Mouse (Mus musculus): ENCODE results near the gene Man2b1. TPM values are rescaled to one million over a fixed set of nuclear protein-coding genes. Genes with fewer than 3 reads are reported as not detected.

The Man2b1 gene
- polyA plus RNA-seq, 1 experiment from 2014 or later: 59.8 TPM

DNA sequence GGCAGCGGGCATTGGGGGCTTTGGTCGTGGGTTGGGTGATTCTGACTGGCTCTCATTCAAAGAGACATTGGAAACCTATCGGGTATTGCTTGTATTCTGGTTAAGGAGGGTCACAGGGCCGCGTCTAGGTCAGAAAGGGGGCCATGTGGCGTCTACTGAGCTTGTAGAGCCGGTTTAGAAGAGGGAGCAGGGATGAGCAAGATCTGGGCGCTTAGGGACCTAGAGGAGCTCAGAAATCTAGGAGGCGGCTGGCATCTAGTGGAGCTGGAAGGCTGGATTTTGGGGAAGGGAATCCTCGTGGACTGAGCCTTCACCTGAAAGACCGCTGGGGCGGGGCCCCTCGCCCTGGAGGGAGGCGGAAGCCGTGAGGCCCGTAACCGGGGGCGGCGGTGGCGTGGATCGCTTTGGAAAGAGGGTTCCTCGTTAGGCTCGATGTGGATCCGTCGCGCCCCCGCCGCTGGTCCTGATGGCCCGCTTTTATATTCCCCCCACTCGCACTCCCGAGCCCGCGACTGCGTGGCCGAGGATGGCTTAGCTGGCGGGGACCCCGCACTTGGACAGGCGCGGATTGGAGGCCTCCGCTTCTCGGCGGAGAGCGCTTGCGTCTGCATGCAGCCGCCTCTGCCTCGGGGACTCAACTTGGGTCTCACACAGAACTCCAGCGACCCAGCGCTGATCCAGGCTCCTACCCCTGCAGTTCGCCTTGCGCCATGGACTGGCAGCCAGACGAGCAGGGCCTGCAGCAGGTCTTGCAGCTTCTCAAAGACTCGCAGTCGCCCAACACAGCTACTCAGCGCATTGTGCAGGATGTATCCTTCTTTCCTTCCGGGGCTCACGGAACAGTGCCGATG is 45.2 kb upstream of the Man2b1 start:
- H3K27ac ChIP-seq (ENCODE audit: low read length): peak overlapping the region; percentile 100
- peak; percentile 21 for ATAC-seq (ENCODE audit: insufficient read depth, low FRiP score)
- peak overlapping the region; percentile 68 for H3K4me2 ChIP-seq (ENCODE audit: low read depth, low read length)
- peaks cover 18% of the 10 kb centered on the region for H3K4me1 ChIP-seq (ENCODE audit: control insufficient read depth, insufficient read depth, low read length)
- under 1% methylated on average over 57 of the region's 57 CpGs for WGBS
- peak overlapping the region; percentile 93 for H3K9ac ChIP-seq (ENCODE audit: low read length)
- peaks cover 10% of the 10 kb centered on the region; the same call in 1 of the 2 replicates for H3K36me3 ChIP-seq (ENCODE audit: control insufficient read depth, insufficient read depth, low read length)
- H3K27me3 ChIP-seq (ENCODE audit: control insufficient read depth, insufficient read depth, low read length): no peaks in the 10 kb centered on the region
- no peaks in the 10 kb centered on the region for H3K9me3 ChIP-seq (replicated peaks; ENCODE audit: control insufficient read depth, low read length)
- H3K4me3 ChIP-seq (replicated peaks; ENCODE audit: low read length): peak overlapping the region; percentile 82

DNA sequence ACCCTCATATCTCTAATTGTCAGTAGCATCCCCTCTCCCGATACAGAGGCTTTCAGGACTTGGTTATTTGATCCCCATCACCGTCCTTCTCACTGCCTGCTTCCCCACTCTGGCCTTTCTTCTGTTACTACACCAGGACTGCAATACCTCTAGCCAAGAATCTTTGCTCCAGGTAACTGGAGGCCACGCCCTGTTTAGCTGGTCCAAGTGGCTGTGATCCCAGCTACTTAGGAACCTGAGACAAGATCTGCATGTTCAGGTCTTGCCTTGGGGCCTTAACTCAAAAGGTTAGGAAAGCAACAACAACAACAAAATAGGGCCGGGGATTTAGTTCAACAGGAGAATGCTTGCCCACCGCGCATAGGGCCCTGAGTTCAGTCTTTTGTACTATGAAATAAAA is 39.5 kb upstream of the Man2b1 start:
- Histone ChIP-seq H3K27ac (ENCODE audit: low read length) (no peak overlapping the region), H3K27me3 (ENCODE audit: control insufficient read depth, insufficient read depth, low read length) (no peaks in the 10 kb centered on the region), H3K4me1 (ENCODE audit: control insufficient read depth, insufficient read depth, low read length) (peaks cover 3% of the 10 kb centered on the region), H3K4me3 (replicated peaks; ENCODE audit: low read length) (no peak overlapping the region), H3K36me3 (ENCODE audit: control insufficient read depth, insufficient read depth, low read length) (peaks cover 30% of the 10 kb centered on the region), H3K9me3 (replicated peaks; ENCODE audit: control insufficient read depth, low read length) (no peaks in the 10 kb centered on the region), H3K4me2 (ENCODE audit: low read depth, low read length) (no peak overlapping the region), H3K9ac (ENCODE audit: low read length) (no peak overlapping the region)
- ATAC-seq (ENCODE audit: insufficient read depth, low FRiP score): no peak
- 88% methylated on average over 6 of the region's 6 CpGs for WGBS

DNA sequence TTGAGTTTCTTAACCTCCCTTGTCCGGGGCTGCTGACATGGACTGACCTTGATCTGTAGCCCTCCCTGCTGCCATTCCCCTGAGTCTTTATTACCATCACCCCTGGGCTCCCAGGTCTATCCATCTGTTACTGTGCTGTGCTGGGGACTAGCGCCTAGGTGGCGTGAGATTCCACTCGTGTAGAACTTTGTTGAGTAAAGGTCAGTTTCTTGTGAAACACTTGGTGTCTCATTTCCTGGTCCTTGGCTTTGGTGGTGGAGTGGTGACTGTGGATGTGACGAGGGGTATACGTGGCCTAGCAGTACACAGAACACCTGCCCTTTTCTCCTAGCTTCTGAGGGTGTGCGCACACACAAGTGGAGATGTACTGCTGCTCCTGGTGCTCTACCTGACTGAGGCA is 25.7 kb upstream of the Man2b1 start:
- Histone ChIP-seq H3K36me3 (ENCODE audit: control insufficient read depth, insufficient read depth, low read length) (peaks cover 36% of the 10 kb centered on the region), H3K27me3 (ENCODE audit: control insufficient read depth, insufficient read depth, low read length) (no peaks in the 10 kb centered on the region), H3K4me1 (ENCODE audit: control insufficient read depth, insufficient read depth, low read length) (peaks cover 10% of the 10 kb centered on the region), H3K9ac (ENCODE audit: low read length) (no peak overlapping the region), H3K4me3 (replicated peaks; ENCODE audit: low read length) (no peak overlapping the region), H3K4me2 (ENCODE audit: low read depth, low read length) (no peak overlapping the region), H3K9me3 (replicated peaks; ENCODE audit: control insufficient read depth, low read length) (no peaks in the 10 kb centered on the region), H3K27ac (ENCODE audit: low read length) (no peak overlapping the region)
- ATAC-seq (ENCODE audit: insufficient read depth, low FRiP score): no peak
- 80% methylated on average over 7 of the region's 7 CpGs for WGBS

DNA sequence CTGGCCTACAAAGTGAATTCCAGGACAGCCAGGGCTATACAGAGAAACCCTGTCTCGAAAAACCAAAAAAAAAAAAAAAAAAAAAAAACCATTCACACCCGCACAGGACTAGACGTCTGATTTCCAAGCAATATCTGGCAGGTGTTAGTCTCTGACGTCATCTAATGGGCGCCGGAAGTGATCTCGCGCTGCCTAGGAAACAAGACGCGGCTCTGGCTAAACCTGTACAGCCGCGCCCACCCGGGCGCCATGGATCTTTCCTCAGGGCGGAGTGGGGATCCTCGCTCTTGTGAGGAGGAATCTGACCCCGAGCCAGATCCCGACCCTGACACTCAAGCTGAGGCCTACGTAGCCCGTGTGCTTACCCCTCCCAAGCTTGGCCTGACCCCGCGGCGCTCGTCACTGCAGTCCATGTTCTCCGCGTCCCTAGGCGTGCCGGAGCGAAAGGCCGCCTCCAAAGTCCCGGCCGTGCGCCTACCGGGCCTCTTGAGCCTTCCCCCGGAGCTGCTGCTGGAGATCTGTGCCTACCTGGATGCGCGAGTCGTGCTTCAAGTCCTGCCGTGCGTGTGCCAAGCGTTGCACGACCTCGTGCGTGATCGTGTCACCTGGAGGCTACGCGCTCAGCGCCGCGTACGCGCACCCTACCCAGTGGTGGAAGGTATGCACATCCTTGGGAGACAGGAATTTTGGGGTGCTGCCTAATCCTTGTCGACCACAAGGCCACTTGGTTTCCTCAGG is 23.0 kb upstream of the Man2b1 start, which contains the start of gene Fbxw9:
Gene Fbxw9, plus strand, starts transcription at position 177 of the 738 bp plus-strand sequence.
- Histone ChIP-seq H3K4me2 (ENCODE audit: low read depth, low read length) (peak within 1 kb of the TSS; percentile 94), H3K9me3 (replicated peaks; ENCODE audit: control insufficient read depth, low read length) (no peaks in the 10 kb centered on the region), H3K27ac (ENCODE audit: low read length) (peak within 1 kb of the TSS; percentile 38; the same call in 1 of the 2 replicates), H3K4me3 (replicated peaks; ENCODE audit: low read length) (peak within 1 kb of the TSS; percentile 91), H3K4me1 (ENCODE audit: control insufficient read depth, insufficient read depth, low read length) (peaks cover 10% of the 10 kb centered on the region), H3K27me3 (ENCODE audit: control insufficient read depth, insufficient read depth, low read length) (no peaks in the 10 kb centered on the region), H3K9ac (ENCODE audit: low read length) (peak within 1 kb of the TSS; percentile 82), H3K36me3 (ENCODE audit: control insufficient read depth, insufficient read depth, low read length) (peaks cover 12% of the 10 kb centered on the region; the same call in 1 of the 2 replicates)
- WGBS: under 1% methylated on average over 52 of the region's 53 CpGs
- peak; percentile 91 for ATAC-seq (ENCODE audit: insufficient read depth, low FRiP score)

DNA sequence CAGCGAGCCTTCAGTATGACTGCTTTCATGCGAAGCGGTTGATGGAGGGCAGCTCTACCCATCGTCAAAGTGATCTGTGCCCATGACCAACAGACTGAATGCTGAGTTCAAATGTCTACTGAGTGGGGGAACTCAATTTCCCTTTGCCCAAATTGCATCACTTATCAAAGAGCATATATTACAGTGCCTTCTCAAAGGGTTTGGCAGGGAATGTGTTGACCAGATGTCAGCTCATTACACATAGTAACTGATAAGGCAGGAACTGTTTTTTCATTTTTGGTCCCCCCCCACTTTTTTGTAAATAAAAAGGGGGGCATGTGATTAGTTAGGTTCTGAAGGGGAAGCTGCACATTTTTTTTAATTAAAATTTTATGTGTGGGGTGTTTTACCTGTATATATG is 20.5 kb upstream of the Man2b1 start:
- no peak overlapping the region for H3K9ac ChIP-seq (ENCODE audit: low read length)
- no peak for ATAC-seq (ENCODE audit: insufficient read depth, low FRiP score)
- no peak overlapping the region for H3K4me3 ChIP-seq (replicated peaks; ENCODE audit: low read length)
- peaks cover 10% of the 10 kb centered on the region for H3K4me1 ChIP-seq (ENCODE audit: control insufficient read depth, insufficient read depth, low read length)
- H3K27me3 ChIP-seq (ENCODE audit: control insufficient read depth, insufficient read depth, low read length): no peaks in the 10 kb centered on the region
- no peaks in the 10 kb centered on the region for H3K9me3 ChIP-seq (replicated peaks; ENCODE audit: control insufficient read depth, low read length)
- H3K36me3 ChIP-seq (ENCODE audit: control insufficient read depth, insufficient read depth, low read length): no peaks in the 10 kb centered on the region
- no peak overlapping the region for H3K27ac ChIP-seq (ENCODE audit: low read length)
- no peak overlapping the region for H3K4me2 ChIP-seq (ENCODE audit: low read depth, low read length)
- 92% methylated on average over 4 of the region's 4 CpGs for WGBS

DNA sequence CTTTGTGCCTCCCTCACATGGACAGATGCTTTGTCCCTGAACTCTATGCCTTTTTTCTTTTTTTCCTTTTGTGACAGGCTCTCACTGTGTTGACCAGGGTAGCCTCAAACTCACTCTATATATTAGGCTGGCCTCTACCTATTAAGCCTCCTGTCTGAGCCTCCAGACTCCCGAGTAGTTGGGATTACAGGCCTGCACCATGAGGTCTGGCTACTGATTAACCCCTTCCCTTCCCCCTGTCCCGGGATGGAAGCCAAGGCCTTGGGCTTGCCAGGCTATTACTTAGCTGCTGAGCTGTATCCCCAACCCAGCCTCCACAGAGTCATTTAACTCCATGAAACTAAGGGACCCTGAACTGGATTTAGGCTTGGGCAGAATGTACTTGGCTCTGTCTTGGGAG is 17.9 kb upstream of the Man2b1 start:
- no peak overlapping the region for H3K4me2 ChIP-seq (ENCODE audit: low read depth, low read length)
- H3K27me3 ChIP-seq (ENCODE audit: control insufficient read depth, insufficient read depth, low read length): no peaks in the 10 kb centered on the region
- no peak for ATAC-seq (ENCODE audit: insufficient read depth, low FRiP score)
- H3K4me3 ChIP-seq (replicated peaks; ENCODE audit: low read length): no peak overlapping the region
- no peak overlapping the region for H3K27ac ChIP-seq (ENCODE audit: low read length)
- H3K9ac ChIP-seq (ENCODE audit: low read length): no peak overlapping the region
- no peaks in the 10 kb centered on the region for H3K36me3 ChIP-seq (ENCODE audit: control insufficient read depth, insufficient read depth, low read length)
- 16% methylated on average over 2 of the region's 2 CpGs for WGBS
- H3K9me3 ChIP-seq (replicated peaks; ENCODE audit: control insufficient read depth, low read length): no peaks in the 10 kb centered on the region
- peaks cover 10% of the 10 kb centered on the region for H3K4me1 ChIP-seq (ENCODE audit: control insufficient read depth, insufficient read depth, low read length)

DNA sequence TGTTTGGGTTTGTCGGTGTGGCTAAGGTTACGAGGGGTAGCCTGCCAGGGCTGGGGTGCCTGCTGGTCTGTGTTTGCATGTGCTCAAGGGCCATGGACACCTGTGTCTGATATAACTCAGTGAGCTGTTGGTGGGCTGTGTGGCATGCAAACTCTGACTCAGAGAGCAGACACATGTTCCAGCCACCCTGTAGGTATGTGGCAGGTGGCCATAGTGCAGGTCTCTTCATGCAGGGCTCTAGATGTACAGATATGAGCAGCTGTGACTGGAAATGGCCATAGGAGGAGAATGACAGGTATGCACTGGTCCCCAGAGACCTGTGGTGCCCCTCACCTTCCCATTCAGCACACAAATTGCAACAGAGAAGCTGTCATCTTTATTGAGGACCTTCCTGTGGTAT is 15.9 kb upstream of the Man2b1 start:
- H3K4me1 ChIP-seq (ENCODE audit: control insufficient read depth, insufficient read depth, low read length): peaks cover 4% of the 10 kb centered on the region; the same call in 1 of the 2 replicates
- H3K27ac ChIP-seq (ENCODE audit: low read length): no peak overlapping the region
- H3K36me3 ChIP-seq (ENCODE audit: control insufficient read depth, insufficient read depth, low read length): no peaks in the 10 kb centered on the region
- no peak for ATAC-seq (ENCODE audit: insufficient read depth, low FRiP score)
- H3K4me3 ChIP-seq (replicated peaks; ENCODE audit: low read length): no peak overlapping the region
- no peak overlapping the region for H3K4me2 ChIP-seq (ENCODE audit: low read depth, low read length)
- H3K27me3 ChIP-seq (ENCODE audit: control insufficient read depth, insufficient read depth, low read length): no peaks in the 10 kb centered on the region
- no peaks in the 10 kb centered on the region for H3K9me3 ChIP-seq (replicated peaks; ENCODE audit: control insufficient read depth, low read length)
- WGBS: 92% methylated on average over 2 of the region's 2 CpGs
- no peak overlapping the region for H3K9ac ChIP-seq (ENCODE audit: low read length)

DNA sequence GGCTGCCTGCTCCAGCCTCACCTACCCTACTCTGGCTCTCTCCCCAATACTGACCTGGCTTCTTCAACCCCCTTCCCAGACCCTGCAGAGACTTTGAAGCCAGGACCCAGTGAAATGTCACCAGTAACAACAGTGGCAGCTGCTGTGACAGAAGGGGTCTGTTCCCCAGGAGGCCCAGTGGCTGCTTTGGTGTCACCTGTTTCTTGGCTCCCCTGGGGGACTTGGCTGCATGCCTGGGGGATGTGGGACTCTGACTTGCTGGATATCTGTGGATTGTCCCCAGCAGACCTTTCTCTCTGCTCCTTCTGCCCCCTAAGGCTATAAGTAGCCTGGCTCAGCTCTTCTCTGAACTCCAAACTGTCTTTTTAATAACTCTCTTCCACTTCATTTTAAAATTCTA is 15.1 kb upstream of the Man2b1 start, which contains the start of gene Gm5741:
Gene Gm5741, minus strand, starts transcription at position 1 of the 400 bp plus-strand sequence.
- no peak for ATAC-seq (ENCODE audit: insufficient read depth, low FRiP score)
- no peak within 1 kb of the TSS for H3K4me2 ChIP-seq (ENCODE audit: low read depth, low read length)
- H3K9ac ChIP-seq (ENCODE audit: low read length): no peak within 1 kb of the TSS
- H3K9me3 ChIP-seq (replicated peaks; ENCODE audit: control insufficient read depth, low read length): no peaks in the 10 kb centered on the region
- peaks cover 11% of the 10 kb centered on the region for H3K4me1 ChIP-seq (ENCODE audit: control insufficient read depth, insufficient read depth, low read length)
- no peaks in the 10 kb centered on the region for H3K27me3 ChIP-seq (ENCODE audit: control insufficient read depth, insufficient read depth, low read length)
- no peak within 1 kb of the TSS for H3K27ac ChIP-seq (ENCODE audit: low read length)
- H3K4me3 ChIP-seq (replicated peaks; ENCODE audit: low read length): no peak within 1 kb of the TSS
- H3K36me3 ChIP-seq (ENCODE audit: control insufficient read depth, insufficient read depth, low read length): no peaks in the 10 kb centered on the region

DNA sequence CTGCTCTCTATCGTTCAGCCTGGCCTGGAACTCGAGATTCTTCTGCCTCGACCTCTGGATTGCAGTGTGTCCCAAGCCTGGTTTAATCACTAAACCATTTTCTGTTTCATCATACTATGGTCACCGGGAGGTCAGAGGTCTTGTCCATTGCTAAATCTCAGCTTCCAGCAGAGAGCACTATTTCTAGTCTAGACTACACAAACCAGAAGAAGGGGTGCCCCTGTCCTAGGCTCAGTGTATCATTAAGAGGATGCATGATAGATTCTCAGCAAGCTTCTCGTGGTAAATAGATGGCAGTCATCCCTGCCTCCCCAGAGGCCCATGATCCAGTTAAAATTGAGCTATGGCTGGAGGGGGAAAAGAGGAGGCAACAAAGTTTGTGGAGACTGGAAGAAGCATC is 12.0 kb upstream of the Man2b1 start:
- peak overlapping the region; percentile 94 for H3K4me2 ChIP-seq (ENCODE audit: low read depth, low read length)
- H3K4me3 ChIP-seq (replicated peaks; ENCODE audit: low read length): peak overlapping the region; percentile 86
- 79% methylated on average over 5 of the region's 5 CpGs for WGBS
- H3K27ac ChIP-seq (ENCODE audit: low read length): peak overlapping the region; percentile 97
- no peak for ATAC-seq (ENCODE audit: insufficient read depth, low FRiP score)
- no peaks in the 10 kb centered on the region for H3K9me3 ChIP-seq (replicated peaks; ENCODE audit: control insufficient read depth, low read length)
- peak overlapping the region; percentile 98 for H3K9ac ChIP-seq (ENCODE audit: low read length)
- no peaks in the 10 kb centered on the region for H3K27me3 ChIP-seq (ENCODE audit: control insufficient read depth, insufficient read depth, low read length)
- peaks cover 11% of the 10 kb centered on the region for H3K4me1 ChIP-seq (ENCODE audit: control insufficient read depth, insufficient read depth, low read length)
- no peaks in the 10 kb centered on the region; the same call in 1 of the 2 replicates for H3K36me3 ChIP-seq (ENCODE audit: control insufficient read depth, insufficient read depth, low read length)

Data from stomach, embryonic 16.5 days (tissue).